Mouse (Mus musculus): ENCODE data around the gene Atp5l. TPM values are rescaled to one million over a fixed set of nuclear protein-coding genes. Genes with fewer than 3 reads are reported as not detected.

The Atp5l gene
- polyA plus RNA-seq (2015; fragmentation: Illumina TruSeq; extraction: RNeasy Lipid Tissue Mini Kit (QIAGEN cat#74804); ENCODE audit: low read depth, low replicate concordance): 976 TPM

DNA sequence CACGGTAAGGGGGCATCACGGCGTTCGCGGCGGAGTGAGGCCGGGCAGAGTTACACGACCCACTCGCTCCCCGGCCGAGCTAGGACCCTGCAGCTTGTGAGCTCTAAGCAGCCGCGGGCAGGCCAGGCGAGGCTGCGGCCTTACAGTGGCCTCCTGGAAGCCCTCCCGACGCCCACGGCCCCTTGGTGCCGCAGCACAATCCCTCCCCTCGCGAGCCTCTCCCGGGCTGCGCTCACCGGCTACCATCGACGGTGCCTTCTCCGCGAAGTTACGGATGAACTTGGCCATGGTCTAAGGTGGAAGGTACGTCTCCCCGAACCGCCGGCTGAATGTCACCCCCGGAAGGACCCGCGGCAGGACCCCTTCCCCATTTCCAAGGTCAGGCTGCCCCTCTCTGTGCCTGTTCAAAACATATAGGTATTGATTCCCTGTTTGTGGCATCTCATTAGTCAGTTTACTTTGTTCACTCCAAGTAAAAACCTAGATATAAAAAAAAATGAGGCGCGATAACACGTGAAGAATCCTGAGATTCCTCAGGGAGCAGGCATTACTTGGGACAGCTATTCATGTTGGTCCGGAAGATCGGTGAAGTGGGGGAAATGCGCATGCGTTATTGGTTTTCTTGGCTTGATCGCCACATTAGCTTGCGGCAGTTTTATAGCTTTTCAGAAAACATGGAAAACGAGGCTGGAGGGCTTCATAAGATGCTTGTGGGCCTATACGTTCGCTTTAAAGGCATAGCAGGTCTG is at the start of gene Atp5l:
Gene Atp5l (minus strand): TSS at position 369 of the 749 bp plus-strand sequence.

GRCm38 (mm10) chr9:44965126-44965832 is 44.7 kb upstream of the Atp5l start, which contains the start of gene Ube4a:
TSS of gene Ube4a (minus strand) at chr9:44965600.

DNA sequence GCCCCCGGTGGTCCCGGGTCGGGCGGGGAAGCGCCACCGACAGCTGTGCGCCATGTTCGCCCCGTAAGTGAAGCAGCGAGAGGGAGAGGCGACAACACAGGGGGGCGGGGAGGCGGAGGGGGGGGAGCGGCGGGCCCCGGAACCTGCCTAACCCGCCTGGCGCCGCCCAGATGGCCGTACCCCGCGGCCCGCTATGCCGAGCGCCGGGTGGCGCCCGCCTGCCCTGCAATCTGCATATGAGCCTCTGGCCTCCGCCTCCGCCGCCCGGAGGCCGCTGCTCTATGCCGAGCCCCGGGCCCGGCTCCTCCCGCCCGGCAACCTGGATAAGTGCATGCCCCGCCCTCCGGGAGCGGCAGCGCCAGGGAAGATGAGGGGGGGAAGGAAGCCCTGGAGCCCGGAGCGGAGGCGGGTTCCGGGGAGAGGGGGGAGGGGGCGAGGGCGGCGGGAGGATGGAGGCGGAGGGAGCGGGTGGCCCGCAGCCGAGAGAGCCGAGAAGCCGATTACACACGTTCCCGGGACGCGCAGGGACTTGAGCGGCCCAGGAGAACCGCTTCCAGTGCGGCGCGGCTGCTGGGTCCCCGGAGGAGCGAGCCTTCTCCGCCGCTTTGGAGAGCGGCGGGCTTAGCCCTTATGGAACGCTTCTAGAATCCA is 39.2 kb downstream of the Atp5l start, which contains the start of gene Kmt2a:
Gene Kmt2a (minus strand): TSS at position 76 of the 651 bp plus-strand sequence.

Other genes with a start within 250 kb of the Atp5l start
- gene Treh, start 247.5 kb downstream of the Atp5l start, polyA plus RNA-seq (2015; fragmentation: Illumina TruSeq; extraction: RNeasy Lipid Tissue Mini Kit (QIAGEN cat#74804); ENCODE audit: low read depth, low replicate concordance): not detected
- gene Phldb1, start 185.5 kb downstream of the Atp5l start, polyA plus RNA-seq (2015; fragmentation: Illumina TruSeq; extraction: RNeasy Lipid Tissue Mini Kit (QIAGEN cat#74804); ENCODE audit: low read depth, low replicate concordance): 84.9 TPM
- 72.5 TPM for gene Arcn1, start 152.9 kb downstream of the Atp5l start, polyA plus RNA-seq (2015; fragmentation: Illumina TruSeq; extraction: RNeasy Lipid Tissue Mini Kit (QIAGEN cat#74804); ENCODE audit: low read depth, low replicate concordance)
- gene Ift46, start 152.8 kb downstream of the Atp5l start, polyA plus RNA-seq (2015; fragmentation: Illumina TruSeq; extraction: RNeasy Lipid Tissue Mini Kit (QIAGEN cat#74804); ENCODE audit: low read depth, low replicate concordance): 76.9 TPM
- gene Tmem25, start 121.4 kb downstream of the Atp5l start, polyA plus RNA-seq (2015; fragmentation: Illumina TruSeq; extraction: RNeasy Lipid Tissue Mini Kit (QIAGEN cat#74804); ENCODE audit: low read depth, low replicate concordance): 65.3 TPM
- gene Ttc36, start 117.7 kb downstream of the Atp5l start, polyA plus RNA-seq (2015; fragmentation: Illumina TruSeq; extraction: RNeasy Lipid Tissue Mini Kit (QIAGEN cat#74804); ENCODE audit: low read depth, low replicate concordance): 0.57 TPM
- gene Kmt2a, start 39.4 kb downstream of the Atp5l start, polyA plus RNA-seq (2015; fragmentation: Illumina TruSeq; extraction: RNeasy Lipid Tissue Mini Kit (QIAGEN cat#74804); ENCODE audit: low read depth, low replicate concordance): 24.6 TPM
- gene Ube4a, start 44.9 kb upstream of the Atp5l start, polyA plus RNA-seq (2015; fragmentation: Illumina TruSeq; extraction: RNeasy Lipid Tissue Mini Kit (QIAGEN cat#74804); ENCODE audit: low read depth, low replicate concordance): 43.9 TPM
- not detected for gene Cd3g, start 59.7 kb upstream of the Atp5l start, polyA plus RNA-seq (2015; fragmentation: Illumina TruSeq; extraction: RNeasy Lipid Tissue Mini Kit (QIAGEN cat#74804); ENCODE audit: low read depth, low replicate concordance)
- gene Cd3d, start 61.0 kb upstream of the Atp5l start, polyA plus RNA-seq (2015; fragmentation: Illumina TruSeq; extraction: RNeasy Lipid Tissue Mini Kit (QIAGEN cat#74804); ENCODE audit: low read depth, low replicate concordance): not detected
- not detected for gene Cd3e, start 88.9 kb upstream of the Atp5l start, polyA plus RNA-seq (2015; fragmentation: Illumina TruSeq; extraction: RNeasy Lipid Tissue Mini Kit (QIAGEN cat#74804); ENCODE audit: low read depth, low replicate concordance)
- 1.1 TPM for gene Mpzl2, start 119.1 kb upstream of the Atp5l start, polyA plus RNA-seq (2015; fragmentation: Illumina TruSeq; extraction: RNeasy Lipid Tissue Mini Kit (QIAGEN cat#74804); ENCODE audit: low read depth, low replicate concordance)
- 3.9 TPM for gene Mpzl3, start 134.4 kb upstream of the Atp5l start, polyA plus RNA-seq (2015; fragmentation: Illumina TruSeq; extraction: RNeasy Lipid Tissue Mini Kit (QIAGEN cat#74804); ENCODE audit: low read depth, low replicate concordance)
- 0.52 TPM for gene Jaml, start 158.4 kb upstream of the Atp5l start, polyA plus RNA-seq (2015; fragmentation: Illumina TruSeq; extraction: RNeasy Lipid Tissue Mini Kit (QIAGEN cat#74804); ENCODE audit: low read depth, low replicate concordance)
- 149 TPM for gene Scn2b, start 197.0 kb upstream of the Atp5l start, polyA plus RNA-seq (2015; fragmentation: Illumina TruSeq; extraction: RNeasy Lipid Tissue Mini Kit (QIAGEN cat#74804); ENCODE audit: low read depth, low replicate concordance)
- 149 TPM for gene Scn4b, start 217.7 kb upstream of the Atp5l start, polyA plus RNA-seq (2015; fragmentation: Illumina TruSeq; extraction: RNeasy Lipid Tissue Mini Kit (QIAGEN cat#74804); ENCODE audit: low read depth, low replicate concordance)